Mouse (Mus musculus): ENCODE results near the gene Pou6f1.

DNA sequence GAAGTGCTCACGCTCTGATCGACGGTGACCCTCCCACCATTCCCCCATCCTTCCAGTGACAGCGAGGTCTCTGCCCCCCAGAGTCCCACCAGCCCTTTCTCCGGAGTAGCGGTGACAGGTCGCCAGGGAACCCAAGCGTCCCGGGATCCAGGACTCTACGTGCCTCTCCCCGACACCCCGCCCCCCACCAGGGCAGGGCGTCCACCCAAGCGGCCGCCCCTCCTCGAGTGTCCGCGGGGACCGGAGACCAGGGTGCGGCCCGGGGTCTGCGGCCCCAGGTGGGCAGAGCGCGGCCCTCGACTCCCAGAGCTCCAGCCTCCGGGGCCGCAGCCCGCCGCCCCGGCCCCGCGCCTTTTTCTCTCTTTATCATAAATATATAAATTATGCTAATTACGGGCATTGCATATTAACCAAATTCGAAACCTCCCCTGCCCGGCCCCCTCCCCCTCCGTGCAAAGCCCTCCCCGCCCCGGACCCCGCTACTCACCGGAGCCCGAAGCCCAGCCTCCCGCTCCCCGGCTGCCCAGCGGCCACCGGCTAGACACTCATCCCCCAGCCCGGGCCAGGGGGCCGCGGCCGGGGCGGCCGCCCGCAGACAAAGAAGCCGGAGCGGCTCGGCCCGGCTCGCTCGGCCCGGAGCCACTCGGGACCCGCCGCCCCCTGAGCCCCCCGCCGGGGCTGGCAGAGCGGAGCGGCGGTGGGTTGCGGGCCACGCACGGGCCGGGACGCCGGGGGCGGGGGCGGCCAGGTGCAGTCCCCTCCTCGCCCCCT, at the start of gene Pou6f1:
- TF ChIP-seq TAL1 (IDR thresholded peaks at IDR 0.05; ENCODE audit: low read length): no peak
- no peak for TF ChIP-seq GATA1 (IDR thresholded peaks at IDR 0.05; ENCODE audit: low read length)
